Mouse (Mus musculus) liver, embryonic 16.5 days (tissue): ENCODE data around the gene Dlx1. TPM values are rescaled to one million over a fixed set of nuclear protein-coding genes. Genes with fewer than 3 reads are reported as not detected.

Experiments used
- polyA plus RNA-seq: library from polyadenylated mRNA; unstranded; fragments of >200 nt; fragmentation: Nextera tagmentation; extraction: Ambion mirVana; gene quantifications from 2 replicates; pipeline ENCODE4 v1.2.1, GENCODE M21; 2015

The Dlx1 gene
- polyA plus RNA-seq, 1 experiment from 2014 or later, result 0.06 TPM

Other genes starting within 250 kb of the Dlx1 start
- gene Slc25a12, start 160.4 kb upstream of the Dlx1 start, polyA plus RNA-seq, result 22.6 and 24.4 TPM in 2 replicates
- 79.8 and 95.7 TPM in 2 replicates for gene Hat1, start 139.2 kb upstream of the Dlx1 start, polyA plus RNA-seq
- gene Metap1d, start 74.8 kb upstream of the Dlx1 start, polyA plus RNA-seq, result 22.8 and 24.9 TPM in 2 replicates
- gene Dlx2, start 18.6 kb downstream of the Dlx1 start, polyA plus RNA-seq, result 0.04 TPM in 1 of 2 replicates, not detected in the other
- 4.0 and 5.3 TPM in 2 replicates for gene Itga6, start 217.5 kb downstream of the Dlx1 start, polyA plus RNA-seq